Mouse (Mus musculus) 416B (cell line): ENCODE results near the gene Xpnpep3.

Experiments
- DNase-seq: peaks from one replicate; pipeline ENCODE4 v3.0.0; 2011; ENCODE audit warnings: low read depth

Gene Xpnpep3

GRCm38 (mm10) chr15:81399638-81400315, at the start of gene Xpnpep3, which contains the start of gene St13:
TSS of gene Xpnpep3 (plus strand) at chr15:81400138.
TSS of gene St13 (minus strand) at chr15:81400077.
- DNase-seq, result peak; percentile 98

DNA sequence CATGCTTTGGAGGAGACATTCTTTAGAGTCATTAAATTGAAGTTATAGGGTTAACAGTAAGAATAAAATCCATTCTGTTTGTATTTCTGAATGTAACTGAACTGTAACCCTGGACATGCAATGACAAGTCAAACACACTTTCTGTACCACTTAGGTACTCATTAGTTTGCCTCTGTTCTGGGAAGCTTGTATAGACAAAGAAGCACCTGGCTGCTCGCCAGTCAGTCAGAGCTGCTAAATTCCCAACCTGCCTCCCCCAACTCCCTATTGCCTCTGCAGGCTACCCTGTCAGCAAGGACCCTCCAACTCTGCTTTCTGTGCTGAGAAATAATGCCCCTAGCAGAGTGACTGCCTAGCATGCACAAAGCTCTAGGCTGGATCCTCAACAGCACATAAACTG, 49.5 kb upstream of the Xpnpep3 start:
- no peak for DNase-seq

DNA sequence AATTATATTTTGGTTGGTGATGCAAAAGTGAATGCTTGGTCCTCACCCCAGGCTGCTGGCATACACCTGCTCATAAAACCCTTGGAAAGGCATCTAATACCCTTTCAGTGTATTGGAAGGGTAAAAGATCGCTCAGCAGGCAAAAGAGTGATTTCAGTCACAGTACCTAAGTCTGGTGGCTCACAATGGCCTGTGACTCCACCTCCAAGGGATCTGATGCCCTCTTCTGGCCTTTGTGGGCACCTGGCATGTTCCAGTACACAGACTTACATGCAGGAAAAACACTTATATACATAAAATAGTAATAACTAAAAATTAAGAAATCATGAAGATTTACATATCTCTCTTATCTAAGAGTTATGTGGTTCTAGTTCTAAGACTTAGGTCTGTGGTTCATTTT, 47.3 kb upstream of the Xpnpep3 start:
- peak; percentile 74 for DNase-seq

DNA sequence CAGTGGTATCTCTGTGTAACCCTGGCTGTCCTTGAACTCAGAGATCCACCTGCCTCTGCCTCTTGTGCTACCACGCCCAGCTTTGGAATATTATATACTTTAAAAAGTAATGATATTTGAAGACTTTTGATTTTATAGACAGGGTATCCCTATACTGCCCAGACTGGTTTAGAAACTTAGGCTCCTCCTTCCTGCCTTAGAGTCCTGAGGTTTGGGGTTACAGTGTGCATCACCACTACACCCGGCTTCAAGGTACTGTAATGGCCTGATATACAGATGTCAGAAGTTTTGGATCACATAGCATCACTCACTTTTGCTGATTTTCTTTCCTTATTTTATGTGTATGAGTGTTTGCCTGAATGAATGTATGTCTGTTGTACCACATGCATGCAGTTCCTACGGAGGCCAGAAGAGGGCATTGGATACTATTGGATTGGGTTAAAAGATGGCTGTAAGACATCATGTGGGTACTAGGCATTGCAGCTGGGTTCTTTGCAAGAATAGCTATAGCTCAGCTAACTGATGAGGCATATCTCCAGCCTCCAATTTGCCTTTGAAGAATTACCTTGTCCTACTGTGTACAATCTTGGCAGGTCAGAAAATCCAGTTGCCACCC, 44.7 kb upstream of the Xpnpep3 start:
- DNase-seq, result peak; percentile 86

DNA sequence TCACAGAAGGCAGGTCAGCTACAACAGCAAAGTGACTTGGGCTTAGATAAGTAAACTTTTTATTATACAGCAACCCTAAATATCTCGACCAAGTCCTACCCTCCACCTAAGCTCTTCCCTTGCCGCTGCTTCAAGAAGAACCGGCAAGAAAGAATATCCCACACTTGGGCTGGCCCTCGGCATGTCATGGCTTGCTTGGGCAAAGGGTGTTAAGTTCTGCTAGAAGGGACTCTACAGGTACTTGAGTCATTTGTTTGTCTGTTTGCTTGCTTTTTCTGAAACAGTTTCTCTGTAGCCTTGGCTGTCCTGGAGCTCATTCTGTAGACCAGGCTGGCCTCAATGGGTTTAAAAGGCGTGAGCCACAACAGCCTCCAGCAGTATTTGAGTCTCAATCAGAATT, 43.0 kb upstream of the Xpnpep3 start:
- no peak for DNase-seq

DNA sequence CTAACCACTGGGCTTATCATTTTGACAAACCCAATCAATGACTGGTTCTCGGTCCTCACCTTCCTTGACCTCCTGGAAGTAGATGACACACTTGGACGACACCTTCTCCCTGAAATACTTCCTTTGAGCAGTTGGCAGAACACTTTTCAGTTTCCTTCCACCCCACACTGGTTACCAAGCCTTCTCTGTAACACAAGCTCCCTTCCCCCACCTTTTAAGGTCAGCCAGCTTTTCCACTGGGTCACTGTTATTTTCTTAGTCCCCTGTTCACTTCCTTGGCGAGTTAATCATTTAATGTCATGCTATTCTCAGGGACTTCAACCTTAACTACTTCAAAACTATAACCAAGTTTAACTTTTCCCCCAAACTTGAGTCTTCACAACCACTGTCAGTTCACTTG, 41.0 kb upstream of the Xpnpep3 start:
- DNase-seq, result no peak

GRCm38 (mm10) chr15:81359421-81359820, 40.5 kb upstream of the Xpnpep3 start:
- peak; percentile 54 for DNase-seq

GRCm38 (mm10) chr15:81360345-81361021, 39.5 kb upstream of the Xpnpep3 start, which contains the start of gene Slc25a17:
TSS of gene Slc25a17 (minus strand) at chr15:81360812.
- DNase-seq, result peak; percentile 97

GRCm38 (mm10) chr15:81361022-81361404, 38.9 kb upstream of the Xpnpep3 start:
- DNase-seq, result no peak

GRCm38 (mm10) chr15:81361417-81362015, 38.4 kb upstream of the Xpnpep3 start:
- DNase-seq, result no peak

- DNase-seq, result no peak
These were observed 37.4 kb upstream of the Xpnpep3 start for GRCm38 (mm10) chr15:81362501-81362900.

DNA sequence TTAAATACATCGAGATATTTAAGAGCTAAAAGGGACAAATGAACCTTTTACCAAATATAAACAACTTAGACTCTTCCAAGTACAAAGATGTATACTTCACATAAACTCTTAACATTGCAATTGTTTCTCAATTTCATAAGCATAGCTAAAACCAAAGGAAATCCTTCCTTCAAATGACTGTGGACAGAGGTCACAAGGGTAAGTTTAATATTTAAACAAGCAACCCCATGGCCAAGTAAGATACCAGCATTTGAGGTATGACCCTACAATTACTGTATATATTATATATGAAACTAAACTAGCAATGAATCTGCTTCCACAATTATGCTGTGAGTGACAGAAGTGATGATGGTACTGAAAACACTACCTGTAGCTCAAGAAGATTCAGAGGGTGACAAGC, 35.7 kb upstream of the Xpnpep3 start:
- DNase-seq, result no peak

DNA sequence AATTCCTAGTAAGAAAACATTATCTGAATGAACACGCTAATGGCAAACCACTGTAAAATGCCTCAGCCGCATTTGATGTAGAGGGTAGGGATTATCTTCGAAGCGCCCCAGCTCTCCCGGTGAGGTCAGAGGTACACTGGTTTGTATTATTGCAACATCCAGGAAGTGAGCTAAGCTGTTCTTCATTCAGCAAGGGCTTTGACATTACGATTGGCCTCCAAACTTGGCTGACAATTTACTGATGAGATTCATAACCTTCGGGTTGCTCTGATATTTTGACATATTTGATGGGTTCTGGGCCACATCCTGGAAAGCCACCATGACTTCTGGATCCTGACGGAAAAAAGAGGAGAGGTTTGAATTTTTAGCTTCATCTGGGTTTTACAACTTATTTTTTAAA, 34.7 kb upstream of the Xpnpep3 start:
- DNase-seq, result peak; percentile 71

DNA sequence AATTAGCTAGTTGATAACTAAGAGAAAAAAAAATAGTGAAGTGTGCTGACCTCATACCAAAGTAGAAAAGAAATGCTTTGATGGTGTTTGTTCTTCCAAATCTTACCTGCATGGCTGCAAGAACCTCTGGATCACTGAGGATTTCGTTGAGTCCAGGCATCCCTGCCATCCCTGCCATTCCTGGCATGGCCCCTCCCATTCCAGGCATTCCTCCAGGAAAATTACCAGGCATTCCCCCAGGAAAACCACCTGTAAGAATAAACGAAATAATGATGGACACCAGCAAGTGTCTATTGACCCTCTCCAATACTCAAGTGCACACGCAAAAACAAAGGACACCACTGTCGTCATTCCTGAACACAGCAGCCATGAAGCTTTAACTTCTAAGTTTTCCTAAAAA, 33.7 kb upstream of the Xpnpep3 start:
- no peak for DNase-seq

DNA sequence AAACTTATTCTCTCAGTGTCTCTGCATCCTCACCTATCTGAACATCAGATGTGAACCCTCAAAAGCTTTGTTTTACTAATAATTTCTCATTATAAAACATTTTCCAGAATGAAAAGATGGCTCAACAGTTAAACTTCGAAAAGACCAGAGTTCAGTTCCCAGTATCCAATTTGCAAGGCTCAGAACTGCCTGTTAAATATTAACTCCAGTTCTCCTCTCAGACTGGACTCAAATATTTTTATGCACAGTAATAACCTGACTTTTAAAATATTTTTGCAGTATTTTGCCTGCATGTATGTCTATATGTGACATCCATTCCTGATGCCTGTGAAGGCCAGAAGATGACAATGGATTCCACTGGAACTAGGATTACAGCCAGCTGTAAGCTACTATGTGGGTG, 31.3 kb upstream of the Xpnpep3 start:
- no peak for DNase-seq

GRCm38 (mm10) chr15:81370356-81370755, 29.6 kb upstream of the Xpnpep3 start:
- no peak for DNase-seq

DNA sequence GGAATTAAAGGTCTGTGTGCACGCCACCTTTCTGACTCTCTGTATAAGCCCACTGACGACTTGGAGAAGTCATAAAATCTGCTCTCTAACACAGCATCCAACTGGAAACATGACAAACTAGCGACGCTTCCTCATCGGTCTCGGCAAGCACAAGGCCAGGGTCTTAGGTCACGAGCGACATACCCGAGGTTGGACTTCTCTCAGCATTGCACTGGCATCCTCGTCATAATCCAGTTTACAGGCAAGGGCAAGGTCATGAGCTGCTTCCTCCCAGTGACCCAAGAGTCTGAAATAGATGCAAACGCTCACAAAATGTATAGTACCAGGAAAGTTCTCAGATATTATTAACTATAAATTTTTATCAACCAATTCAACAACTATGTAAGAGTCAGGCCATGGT, 25.3 kb upstream of the Xpnpep3 start:
- DNase-seq, result no peak

GRCm38 (mm10) chr15:81378845-81379244, 21.1 kb upstream of the Xpnpep3 start:
- no peak for DNase-seq

DNA sequence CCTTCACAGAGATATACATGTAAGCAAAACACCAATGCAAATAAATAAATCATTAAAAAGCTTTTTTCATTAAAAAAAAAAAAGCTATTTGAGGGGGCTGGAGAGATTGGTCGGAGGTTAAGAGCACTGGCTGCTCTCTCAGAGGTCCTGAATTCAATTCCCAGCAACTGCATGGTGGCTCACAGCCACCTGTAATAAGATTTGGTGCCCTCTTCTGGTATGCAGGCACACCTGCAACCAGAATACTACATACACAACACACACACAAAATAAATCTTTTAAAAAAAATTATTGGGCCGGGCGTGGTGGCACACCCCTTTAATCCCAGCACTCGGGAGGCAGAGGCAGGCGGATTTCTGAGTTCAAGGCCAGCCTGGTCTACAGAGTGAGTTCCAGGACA, 13.6 kb upstream of the Xpnpep3 start:
- DNase-seq, result peak; percentile 34

DNA sequence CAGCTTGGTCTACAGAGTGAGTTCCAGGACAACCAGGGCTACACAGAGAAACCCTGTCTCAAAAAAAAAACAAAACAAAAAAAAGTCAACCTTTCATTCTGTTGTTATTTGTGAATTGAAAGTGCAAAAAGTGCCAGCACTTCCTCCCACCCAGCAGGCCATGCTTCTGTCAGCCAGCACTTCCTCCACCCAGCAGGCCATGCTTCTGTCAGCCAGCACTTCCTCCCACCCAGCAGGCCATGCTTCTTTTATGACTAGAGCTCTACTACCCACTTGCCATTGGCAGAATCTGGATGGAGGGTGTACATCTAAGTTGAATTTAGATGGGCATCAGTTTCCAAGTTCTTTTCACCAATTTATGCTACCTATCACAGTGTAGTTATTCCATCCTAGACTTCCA, 6.9 kb upstream of the Xpnpep3 start:
- peak; percentile 62 for DNase-seq

- DNase-seq, result peak; percentile 17
These were observed 5.6 kb upstream of the Xpnpep3 start for GRCm38 (mm10) chr15:81394211-81394915.

- DNase-seq, result no peak
These were observed 1.7 kb upstream of the Xpnpep3 start for GRCm38 (mm10) chr15:81398189-81398588.
